Mouse (Mus musculus) megakaryocyte, embryonic 14.5 days (primary cell): ENCODE data around the gene Ralgds.

Experiments
- FLI1 ChIP-seq: IDR thresholded peaks from 2 replicates; pipeline ENCODE4 v1.6.1; 2012; ENCODE audit warnings: low read length, inconsistent platforms, mixed read lengths
- GATA1 ChIP-seq: IDR thresholded peaks from 3 replicates; pipeline ENCODE4 v1.6.1; 2012; ENCODE audit warnings: mixed read lengths, low read length, inconsistent platforms, borderline replicate concordance

DNA sequence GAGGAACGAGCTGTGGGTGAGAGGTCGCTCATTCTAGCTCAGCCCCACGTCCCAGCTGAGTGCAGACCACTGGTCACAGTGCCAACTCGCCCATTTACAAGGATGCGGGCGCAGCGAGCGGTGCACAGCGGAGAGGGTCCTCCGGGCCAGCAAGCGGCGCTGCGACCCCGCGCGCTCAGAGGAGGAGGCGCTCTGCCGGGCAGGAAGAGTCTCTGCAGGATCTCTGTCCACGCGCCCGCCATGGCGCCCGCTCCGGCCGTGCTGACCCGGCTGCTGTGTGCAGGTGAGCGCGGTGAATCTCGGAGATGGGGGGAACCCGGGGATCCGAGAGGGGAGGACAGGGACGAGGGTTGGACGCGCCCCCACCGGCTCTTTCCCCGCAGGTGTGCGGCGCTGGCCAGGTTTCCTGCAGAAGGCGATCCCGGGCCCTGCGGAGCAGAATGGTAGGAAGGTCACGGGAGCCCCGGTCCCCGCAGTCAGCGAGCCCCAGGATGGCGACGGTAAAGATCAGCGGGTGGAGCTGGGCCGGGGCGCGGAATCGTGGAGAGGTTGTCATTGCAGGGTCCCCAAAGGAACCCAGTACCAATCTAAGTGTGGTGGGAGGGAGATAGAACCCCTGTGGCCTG, 45.0 kb upstream of the Ralgds start, which contains the start of gene Mrps2:
- TF ChIP-seq GATA1 (no peak), FLI1 (no peak)
